ENCODE assay signal across 14 mouse cellular contexts in the genomic region with DNA sequence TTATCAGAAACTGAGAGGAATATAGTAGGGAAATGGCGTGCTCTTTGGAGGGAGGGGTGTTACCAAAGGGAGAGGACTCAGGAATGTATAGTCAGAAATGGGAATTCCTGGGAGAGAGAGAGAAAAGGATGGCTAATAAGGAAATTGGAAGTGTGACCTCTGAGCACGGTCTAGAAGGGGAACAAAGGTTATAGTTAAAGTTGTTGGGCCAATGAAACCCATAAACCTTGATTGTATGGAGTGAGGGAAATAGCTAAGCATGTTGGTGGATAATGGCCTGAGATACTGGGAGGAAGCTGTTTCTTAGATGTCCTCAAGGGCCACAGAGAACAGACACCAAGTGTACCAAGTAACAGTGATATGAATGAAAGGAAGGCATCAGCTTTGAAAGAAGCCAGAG.
"Had no signal": no experiment of that assay in that cellular context is flagged by ENCODE, and none has a peak within 500 bp of the region (broad histone marks: within the 10 kb centered on the region; RNA-seq: fewer than 3 reads in every experiment).

No protein-coding gene starts in this region.

- DNase-seq: liver, postnatal 0 days; lung, embryonic 14.5 days; right cerebral cortex, postnatal 14 days; thymus, adult 18-20 months; thymus, postnatal 25 days; thymus, postnatal 4 days had no signal

- H3K27me3 ChIP-seq: liver, embryonic 15.5 days; megakaryocyte, embryonic 14.5 days; midbrain, embryonic 13.5 days; midbrain, embryonic 15.5 days; neural tube, embryonic 12.5 days; stomach, embryonic 15.5 days had no signal

- H3K27ac ChIP-seq: liver, embryonic 15.5 days; macrophage; midbrain, embryonic 13.5 days; midbrain, embryonic 15.5 days; neural tube, embryonic 12.5 days; stomach, embryonic 15.5 days had no signal

- ATAC-seq: liver, postnatal 0 days; midbrain, embryonic 13.5 days; midbrain, embryonic 15.5 days had no signal

- H3K36me3 ChIP-seq: liver, embryonic 15.5 days; midbrain, embryonic 13.5 days; midbrain, embryonic 15.5 days; neural tube, embryonic 12.5 days; stomach, embryonic 15.5 days had no signal

- H3K4me2 ChIP-seq: liver, embryonic 15.5 days; lung, embryonic 14.5 days; midbrain, embryonic 11.5 days; midbrain, embryonic 13.5 days; midbrain, embryonic 15.5 days; neural tube, embryonic 12.5 days; stomach, embryonic 15.5 days had no signal

- H3K4me3 ChIP-seq: liver, embryonic 15.5 days; megakaryocyte, embryonic 14.5 days; midbrain, embryonic 13.5 days; midbrain, embryonic 15.5 days; neural tube, embryonic 12.5 days; stomach, embryonic 15.5 days had no signal

- H3K9ac ChIP-seq: liver, embryonic 15.5 days; liver, postnatal 0 days; lung, embryonic 14.5 days; midbrain, embryonic 13.5 days; midbrain, embryonic 15.5 days; neural tube, embryonic 12.5 days; stomach, embryonic 15.5 days had no signal

- H3K4me1 ChIP-seq: liver, embryonic 15.5 days; midbrain, embryonic 13.5 days; midbrain, embryonic 15.5 days; neural tube, embryonic 12.5 days; stomach, embryonic 15.5 days had no signal

- H3K9me3 ChIP-seq: liver, embryonic 15.5 days; megakaryocyte, embryonic 14.5 days; midbrain, embryonic 13.5 days; midbrain, embryonic 15.5 days; neural tube, embryonic 12.5 days; stomach, embryonic 15.5 days had no signal
